Mouse (Mus musculus) myocyte (in vitro differentiated cells): Measurements from ENCODE around the gene Btbd3.
"Not testable (repeated sequence)": the region's sequence is repeated elsewhere in the genome, so short reads cannot be mapped to it uniquely, and the experiment has no call there.

ENCODE experiments used
- CEBPB ChIP-seq: IDR thresholded peaks from 2 replicates; pipeline ENCODE4 v1.6.1; 2011; ENCODE audit warnings: mild to moderate bottlenecking, moderate library complexity; ENCODE audit not compliant: poor library complexity, insufficient read depth, severe bottlenecking
- E2F4 ChIP-seq: IDR thresholded peaks from one replicate; pipeline ENCODE4 v1.6.1; 2011; ENCODE audit warnings: mild to moderate bottlenecking, control low read depth, moderate library complexity; ENCODE audit not compliant: insufficient read depth
- MAX ChIP-seq: IDR thresholded peaks from one replicate; pipeline ENCODE4 v1.6.1; 2011; ENCODE audit warnings: low read depth, mild to moderate bottlenecking, control low read depth
- MYOD1 ChIP-seq, 3 experiments: IDR thresholded peaks; one replicate each; pipeline ENCODE4 v1.6.1; 2011; ENCODE audit warnings: control low read depth in 2 of 3, low read depth in 2 of 3, mild to moderate bottlenecking in 2 of 3, moderate library complexity in 1 of 3; ENCODE audit not compliant: insufficient read length in 2 of 3, control insufficient read depth in 1 of 3
- MYOG ChIP-seq, 3 experiments: IDR thresholded peaks; one replicate each; pipeline ENCODE4 v1.6.1; 2011; ENCODE audit warnings: control low read depth in 2 of 3, low read depth in 2 of 3, mild to moderate bottlenecking in 2 of 3; ENCODE audit not compliant: insufficient read length in 2 of 3, control insufficient read depth in 1 of 3, insufficient read depth in 1 of 3
- POLR2A ChIP-seq: IDR thresholded peaks from one replicate; pipeline ENCODE4 v1.6.1; 2011; ENCODE audit warnings: low read depth, mild to moderate bottlenecking, control low read depth, moderate library complexity; ENCODE audit not compliant: insufficient read length
- POLR2AphosphoS2 ChIP-seq: IDR thresholded peaks from one replicate; pipeline ENCODE4 v1.6.1; 2011; ENCODE audit warnings: low read depth, control low read depth; ENCODE audit not compliant: insufficient read length
- SRF ChIP-seq: IDR thresholded peaks from one replicate; pipeline ENCODE4 v1.6.1; 2011; ENCODE audit warnings: low read depth; ENCODE audit not compliant: control insufficient read depth, insufficient read length
- TCF12 ChIP-seq: IDR thresholded peaks from one replicate; pipeline ENCODE4 v1.6.1; 2011; ENCODE audit warnings: mild to moderate bottlenecking, control low read depth; ENCODE audit not compliant: poor library complexity, insufficient read depth, severe bottlenecking
- TCF3 ChIP-seq: IDR thresholded peaks from one replicate; pipeline ENCODE4 v1.6.1; 2011; ENCODE audit warnings: low read depth, control low read depth; ENCODE audit not compliant: insufficient read length
- USF1 ChIP-seq: IDR thresholded peaks from one replicate; pipeline ENCODE4 v1.6.1; 2011; ENCODE audit warnings: low read depth, mild to moderate bottlenecking, control low read depth, moderate library complexity

GRCm38 (mm10) chr2:138334198-138334597 is 77.8 kb downstream of the Btbd3 start:
- TF ChIP-seq POLR2A; MYOD1 (IDR thresholded peaks at IDR 0.05; ENCODE audit: control insufficient read depth in 1 of 3, insufficient read length in 2 of 3, low read depth in 2 of 3); E2F4; CEBPB; TCF12; USF1; MYOG (IDR thresholded peaks at IDR 0.05; ENCODE audit: control insufficient read depth in 1 of 3, insufficient read depth in 1 of 3, insufficient read length in 2 of 3, low read depth in 2 of 3); MAX; POLR2AphosphoS2; TCF3; SRF: not testable (repeated sequence)
